Mouse (Mus musculus) CH12.LX (cell line): ENCODE data around the gene Tbc1d2b. TPM values are rescaled to one million over a fixed set of nuclear protein-coding genes. Genes with fewer than 3 reads are reported as not detected.

Source experiments
- DNase-seq: peaks from one replicate; pipeline ENCODE4 v3.0.0-alpha.2; 2013; ENCODE audit errors: extremely low read depth
- H3K27ac ChIP-seq: 2 replicates; pipeline ENCODE4 v1.5.1; 2012; ENCODE audit warnings: low read depth, mild to moderate bottlenecking, control low read depth, moderate library complexity; ENCODE audit not compliant: insufficient read depth
- H3K27me3 ChIP-seq: replicated peaks from 2 replicates; pipeline ENCODE3; 2012; ENCODE audit warnings: inconsistent platforms
- H3K36me3 ChIP-seq, 2 experiments: replicated peaks in 1 of 2; 2 replicates each; pipeline versions ENCODE3 to v1.6.1; 2012; ENCODE audit warnings: inconsistent platforms in 1 of 2, low read length in 1 of 2, mild to moderate bottlenecking in 1 of 2, mixed read lengths in 1 of 2, moderate library complexity in 1 of 2; ENCODE audit not compliant: control insufficient read depth in 1 of 2, insufficient read depth in 1 of 2
- H3K4me1 ChIP-seq, 2 experiments: 2 replicates each; pipeline ENCODE4 v1.6.1; 2012; ENCODE audit warnings: inconsistent platforms in 1 of 2, moderate library complexity in 1 of 2; ENCODE audit not compliant: insufficient read depth in 2 of 2, control insufficient read depth in 1 of 2
- H3K4me2 ChIP-seq: 2 replicates; pipeline ENCODE4 v1.6.1; 2012; ENCODE audit warnings: low read depth, mild to moderate bottlenecking, control low read depth; ENCODE audit not compliant: poor library complexity, insufficient read depth, severe bottlenecking
- H3K4me3 ChIP-seq, 3 experiments: fragments of 150-350 bp in 1 of 3; sonication (generic) in 1 of 3; replicated peaks in 1 of 3; 2 replicates each; pipeline versions ENCODE3 to v1.5.1; 2011 to 2012; ENCODE audit warnings: low read depth in 2 of 3, low read length in 2 of 3, mild to moderate bottlenecking in 2 of 3, moderate library complexity in 2 of 3, control low read depth in 1 of 3, improper control_type of control experiment in 1 of 3, inconsistent platforms in 1 of 3, mixed read lengths in 1 of 3; ENCODE audit not compliant: poor library complexity in 1 of 3
- H3K79me2 ChIP-seq: replicated peaks from 2 replicates; pipeline ENCODE4 v1.6.1; 2012; ENCODE audit warnings: mild to moderate bottlenecking, moderate library complexity; ENCODE audit not compliant: control insufficient read depth, poor library complexity, insufficient read depth, severe bottlenecking; ENCODE audit errors: extremely low read depth
- H3K9ac ChIP-seq: 2 replicates; pipeline ENCODE4 v1.6.1; 2012; ENCODE audit warnings: low read depth, mild to moderate bottlenecking, control low read depth, moderate library complexity; ENCODE audit not compliant: insufficient read depth
- H3K9me3 ChIP-seq: replicated peaks from 2 replicates; pipeline ENCODE3; 2012; ENCODE audit warnings: low read length, inconsistent platforms, mixed read lengths
- BHLHE40 ChIP-seq: IDR thresholded peaks from 2 replicates; pipeline ENCODE4 v1.6.1; 2011; ENCODE audit warnings: mild to moderate bottlenecking, low read depth, low read length, improper control_type of control experiment
- CHD1 ChIP-seq: IDR thresholded peaks from 2 replicates; pipeline ENCODE4 v1.6.1; 2012; ENCODE audit warnings: low read depth, low read length, improper control_type of control experiment, inconsistent platforms
- CHD2 ChIP-seq: IDR thresholded peaks from 2 replicates; pipeline ENCODE4 v1.6.1; 2011; ENCODE audit warnings: low read length, improper control_type of control experiment
- CTCF ChIP-seq, 2 experiments: IDR thresholded peaks in 1 of 2; conservative IDR thresholded peaks in 1 of 2; 2 replicates each; pipeline ENCODE4 v1.5.1; 2011 to 2012; ENCODE audit warnings: low read depth in 2 of 2, low read length in 2 of 2, improper control_type of control experiment in 1 of 2, inconsistent platforms in 1 of 2, mild to moderate bottlenecking in 1 of 2, moderate library complexity in 1 of 2
- EP300 ChIP-seq: IDR thresholded peaks from 2 replicates; pipeline ENCODE4 v1.6.1; 2011; ENCODE audit warnings: low read length, improper control_type of control experiment
- ETS1 ChIP-seq: conservative IDR thresholded peaks from 2 replicates; pipeline ENCODE4 v1.6.1; 2012; ENCODE audit warnings: low read depth, mild to moderate bottlenecking, inconsistent platforms, low read length, improper control_type of control experiment, moderate library complexity
- HCFC1 ChIP-seq: IDR thresholded peaks from 2 replicates; pipeline ENCODE4 v1.6.1; 2012; ENCODE audit warnings: low read depth, mild to moderate bottlenecking, inconsistent platforms, low read length, improper control_type of control experiment
- IRF4 ChIP-seq: IDR thresholded peaks from 2 replicates; pipeline ENCODE4 v1.6.1; 2014; ENCODE audit warnings: low read depth, mild to moderate bottlenecking, inconsistent platforms, low read length, improper control_type of control experiment
- MXI1 ChIP-seq: IDR thresholded peaks from 2 replicates; pipeline ENCODE4 v1.6.1; 2011; ENCODE audit warnings: mild to moderate bottlenecking, low read depth, low read length, improper control_type of control experiment
- PAX5 ChIP-seq: IDR thresholded peaks from 2 replicates; pipeline ENCODE4 v1.6.1; 2012; ENCODE audit warnings: low read length, inconsistent platforms, mixed read lengths
- RAD21 ChIP-seq: IDR thresholded peaks from 2 replicates; pipeline ENCODE4 v1.6.1; 2011; ENCODE audit warnings: low read depth, mild to moderate bottlenecking, low read length, improper control_type of control experiment, moderate library complexity
- RCOR1 ChIP-seq: conservative IDR thresholded peaks from 2 replicates; pipeline ENCODE4 v1.6.1; 2012; ENCODE audit warnings: low read depth, mild to moderate bottlenecking, inconsistent platforms, low read length, improper control_type of control experiment
- SIN3A ChIP-seq: IDR thresholded peaks from 2 replicates; pipeline ENCODE4 v1.6.1; 2012; ENCODE audit warnings: low read length, improper control_type of control experiment, inconsistent platforms
- SMC3 ChIP-seq: IDR thresholded peaks from 2 replicates; pipeline ENCODE4 v1.6.1; 2011; ENCODE audit warnings: low read depth, low read length, improper control_type of control experiment
- TBP ChIP-seq: conservative IDR thresholded peaks from 2 replicates; pipeline ENCODE4 v1.6.1; 2011; ENCODE audit warnings: low read depth, low read length, improper control_type of control experiment
- TCF12 ChIP-seq: IDR thresholded peaks from 2 replicates; pipeline ENCODE4 v1.6.1; 2014; ENCODE audit warnings: low read depth, mild to moderate bottlenecking, inconsistent platforms, low read length, improper control_type of control experiment
- UBTF ChIP-seq: IDR thresholded peaks from 2 replicates; pipeline ENCODE4 v1.6.1; 2012; ENCODE audit warnings: low read depth, mild to moderate bottlenecking, inconsistent platforms, low read length, improper control_type of control experiment, moderate library complexity
- USF1 ChIP-seq: IDR thresholded peaks from 2 replicates; pipeline ENCODE4 v1.6.1; 2014; ENCODE audit warnings: low read depth, mild to moderate bottlenecking, inconsistent platforms, low read length, improper control_type of control experiment
- ZC3H11A ChIP-seq: IDR thresholded peaks from 2 replicates; pipeline ENCODE4 v1.6.1; 2012; ENCODE audit warnings: low read depth, mild to moderate bottlenecking, inconsistent platforms, low read length, improper control_type of control experiment
- ZNF384 ChIP-seq: IDR thresholded peaks from 2 replicates; pipeline ENCODE4 v1.6.1; 2012; ENCODE audit warnings: low read depth, low read length, improper control_type of control experiment, inconsistent platforms
- dilution Hi-C: fragments of 300-500 bp; cut with MboI; formaldehyde crosslinking; loops from 2 replicates; pipeline ENCODE4 v1.14.3; 2020; ENCODE audit warnings: low sequenced_read_pairs; ENCODE audit not compliant: extremely low pct_unique_long_range_greater_than_20kb, extremely low pct_ligation_motif_present
- in situ Hi-C: fragments of 300-500 bp; cut with MboI; formaldehyde crosslinking; loops from 3 replicates; pipeline ENCODE4 v1.14.3; 2019; ENCODE audit warnings: low sequenced_read_pairs, low pct_ligation_motif_present, low pct_unique_long_range_greater_than_20kb, mixed read lengths
- polyA plus RNA-seq: library from polyadenylated mRNA; unstranded; fragments of >175 nt; gene quantifications from 2 replicates; pipeline ENCODE4 v1.2.1, GENCODE M21; 2012; ENCODE audit warnings: low read depth; ENCODE audit not compliant: insufficient read length
- total RNA-seq, 2 experiments: library from RNA; depleted of rRNA; stranded (reverse); fragments of 300-350 nt in 1 of 2; fragments of >200 nt in 1 of 2; gene quantifications; 2 replicates each; pipeline ENCODE4 v1.2.3; 2012 to 2014

The Tbc1d2b gene
- total and polyA plus RNA-seq, 3 experiments: 0.60 to 1.3 (median 0.76) TPM

- no peak for DNase-seq
- TF ChIP-seq SMC3: no peak
- TF ChIP-seq TBP: no peak
- no peak for TF ChIP-seq HCFC1
- no peak for TF ChIP-seq IRF4
- no peak for TF ChIP-seq CHD2
- TF ChIP-seq ZC3H11A: no peak
- no peak for TF ChIP-seq PAX5
- TF ChIP-seq SIN3A: no peak
- no peak for TF ChIP-seq RAD21
- TF ChIP-seq EP300: no peak
- TF ChIP-seq ETS1: no peak
- TF ChIP-seq MXI1: no peak
- TF ChIP-seq USF1: no peak
- no peak for TF ChIP-seq CTCF (conservative IDR thresholded peaks at IDR 0.05 in 1 of 2, IDR thresholded peaks at IDR 0.05 in 1 of 2; ENCODE audit: low read depth in 2 of 2, low read length in 2 of 2)
- no peak for TF ChIP-seq RCOR1
- no peak for TF ChIP-seq CHD1
- TF ChIP-seq UBTF: no peak
- no peak for TF ChIP-seq TCF12
- no peak for TF ChIP-seq BHLHE40
- TF ChIP-seq ZNF384: no peak
- Histone ChIP-seq H3K4me2 (no peak overlapping the region), H3K27ac (no peak overlapping the region), H3K9ac (no peak overlapping the region), H3K9me3 (no peaks in the 10 kb centered on the region), H3K4me1 (peaks cover 8 to 57% of the 10 kb centered on the region in 2 experiments; a peak in 3 of 4 replicates), H3K36me3 (no peaks in the 10 kb centered on the region), H3K27me3 (no peaks in the 10 kb centered on the region), H3K4me3 (no peak overlapping the region), H3K79me2 (no peaks in the 10 kb centered on the region)
- in situ Hi-C loops: no loop called here
- dilution Hi-C loops: no loop called here
Observed at GRCm38 (mm10) chr9:90248326-90248725, 22.3 kb downstream of the Tbc1d2b start.

GRCm38 (mm10) chr9:90247316-90247715, 23.3 kb downstream of the Tbc1d2b start:
- Histone ChIP-seq H3K36me3 (no peaks in the 10 kb centered on the region), H3K4me1 (peaks cover 8 to 47% of the 10 kb centered on the region in 2 experiments; a peak in 3 of 4 replicates), H3K79me2 (no peaks in the 10 kb centered on the region), H3K9ac (no peak overlapping the region), H3K4me2 (no peak overlapping the region), H3K27ac (no peak overlapping the region), H3K4me3 (no peak overlapping the region), H3K9me3 (no peaks in the 10 kb centered on the region), H3K27me3 (no peaks in the 10 kb centered on the region)
- in situ Hi-C loops: no loop called here
- TF ChIP-seq TCF12: no peak
- no peak for TF ChIP-seq BHLHE40
- dilution Hi-C loops: no loop called here
- no peak for DNase-seq
